Mouse (Mus musculus) embryonic facial prominence, embryonic 12.5 days (tissue): ENCODE results near the gene Nr2f2. TPM values are rescaled to one million over a fixed set of nuclear protein-coding genes. Genes with fewer than 3 reads are reported as not detected.

Experiments used
- ATAC-seq: fragments of 200-750 bp; cut with Nextera tagmentation; 2 replicates; pipeline ENCODE4 v1.8.0; 2017; ENCODE audit not compliant: insufficient number of reproducible peaks, insufficient read depth, low FRiP score, low TSS enrichment
- H3K27ac ChIP-seq: fragments of 300-500 bp; sonication (generic); 2 replicates; pipeline ENCODE4 v1.5.1; 2016; ENCODE audit warnings: mild to moderate bottlenecking
- H3K27me3 ChIP-seq: fragments of 300-500 bp; sonication (generic); 2 replicates; pipeline ENCODE4 v1.6.1; 2016; ENCODE audit warnings: mild to moderate bottlenecking, moderate library complexity
- H3K36me3 ChIP-seq: fragments of 300-500 bp; sonication (generic); 2 replicates; pipeline ENCODE4 v1.6.1; 2016; ENCODE audit warnings: mild to moderate bottlenecking
- H3K4me1 ChIP-seq: fragments of 300-500 bp; sonication (generic); 2 replicates; pipeline ENCODE4 v1.6.1; 2016
- H3K4me2 ChIP-seq: fragments of 300-500 bp; sonication (generic); replicated peaks from 2 replicates; pipeline ENCODE4 v1.6.1; 2016; ENCODE audit warnings: mild to moderate bottlenecking, moderate library complexity
- H3K4me3 ChIP-seq: fragments of 300-500 bp; sonication (generic); 2 replicates; pipeline ENCODE4 v1.5.1; 2016; ENCODE audit warnings: mild to moderate bottlenecking
- H3K9ac ChIP-seq: fragments of 300-500 bp; sonication (generic); 2 replicates; pipeline ENCODE4 v1.6.1; 2016; ENCODE audit warnings: mild to moderate bottlenecking, moderate library complexity
- H3K9me3 ChIP-seq: fragments of 300-500 bp; sonication (generic); 2 replicates; pipeline ENCODE4 v1.6.1; 2016; ENCODE audit warnings: mild to moderate bottlenecking, moderate library complexity
- WGBS: fragments of 180-500 bp; shearing (Covaris S2); methylation state at CpG from one replicate; pipeline ENCODE4 v1.1.7; 2016; 5-methylcytosine and 5-hydroxymethylcytosine counted together
- polyA plus RNA-seq: library from polyadenylated mRNA; unstranded; fragments of >200 nt; fragmentation: Nextera tagmentation; extraction: Ambion mirVana; gene quantifications from 2 replicates; pipeline ENCODE4 v1.2.1, GENCODE M21; 2016

The Nr2f2 gene
- polyA plus RNA-seq, 1 experiment from 2014 or later: 99.0 TPM

DNA sequence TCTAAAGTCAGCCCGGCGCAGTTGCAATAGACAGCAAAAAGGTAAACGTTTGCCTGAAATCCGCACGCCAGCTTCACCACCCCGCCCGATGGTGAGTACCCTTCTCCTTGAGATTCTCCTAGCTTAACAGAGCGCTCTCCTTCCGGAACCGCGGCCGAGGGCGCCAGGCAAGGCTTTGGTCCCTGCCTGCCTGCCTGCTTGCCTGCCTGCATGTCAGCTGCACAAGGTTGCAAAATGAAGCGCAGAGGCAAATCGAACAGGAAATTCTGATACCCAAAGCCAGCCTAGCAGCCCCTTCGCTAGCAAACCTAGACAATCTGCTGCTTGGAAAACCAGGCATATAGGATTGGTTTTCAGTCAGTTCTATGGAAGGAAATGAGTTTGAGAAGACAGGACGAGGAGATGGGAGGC lies 1.1 kb downstream of the Nr2f2 start:
- no peak for ATAC-seq
- H3K4me1 ChIP-seq: peaks cover 13% of the 10 kb centered on the region
- H3K27me3 ChIP-seq: peaks cover 24% of the 10 kb centered on the region
- H3K4me3 ChIP-seq: peak overlapping the region; percentile 54
- H3K4me2 ChIP-seq: peak overlapping the region; percentile 48
- no peaks in the 10 kb centered on the region for H3K36me3 ChIP-seq
- under 1% methylated on average over 17 of the region's 17 CpGs for WGBS
- H3K9ac ChIP-seq: peak overlapping the region; percentile 82
- H3K27ac ChIP-seq: peak overlapping the region; percentile 94
- H3K9me3 ChIP-seq: no peaks in the 10 kb centered on the region

DNA sequence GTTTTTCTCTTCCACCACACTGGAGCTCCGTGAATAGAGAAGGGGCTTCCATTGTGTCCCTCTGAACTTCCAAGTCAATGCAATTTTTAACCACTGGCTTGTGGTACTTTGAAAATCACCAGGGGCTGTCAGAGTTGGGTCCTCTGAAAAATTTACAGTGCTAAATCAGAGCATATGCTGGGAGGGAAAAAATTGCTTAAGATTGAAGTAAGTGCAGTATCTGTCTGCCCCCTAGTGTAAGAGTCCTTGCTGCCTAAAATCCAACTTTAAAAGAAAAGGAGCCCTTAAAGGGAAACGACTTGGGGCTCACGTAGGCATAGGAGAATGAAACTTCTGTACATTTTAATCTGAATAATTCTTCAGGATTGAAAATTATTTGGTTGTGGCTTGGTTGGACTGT lies 1.7 kb downstream of the Nr2f2 start:
- no peak for ATAC-seq
- H3K4me1 ChIP-seq: peaks cover 7% of the 10 kb centered on the region
- no peaks in the 10 kb centered on the region for H3K36me3 ChIP-seq
- WGBS: 1% methylated on average over 3 of the region's 3 CpGs
- peak overlapping the region; percentile 82 for H3K9ac ChIP-seq
- no peaks in the 10 kb centered on the region for H3K9me3 ChIP-seq
- peak overlapping the region; percentile 48 for H3K4me2 ChIP-seq
- peak overlapping the region; percentile 54 for H3K4me3 ChIP-seq
- H3K27me3 ChIP-seq: peaks cover 20% of the 10 kb centered on the region
- H3K27ac ChIP-seq: peak overlapping the region; percentile 94

DNA sequence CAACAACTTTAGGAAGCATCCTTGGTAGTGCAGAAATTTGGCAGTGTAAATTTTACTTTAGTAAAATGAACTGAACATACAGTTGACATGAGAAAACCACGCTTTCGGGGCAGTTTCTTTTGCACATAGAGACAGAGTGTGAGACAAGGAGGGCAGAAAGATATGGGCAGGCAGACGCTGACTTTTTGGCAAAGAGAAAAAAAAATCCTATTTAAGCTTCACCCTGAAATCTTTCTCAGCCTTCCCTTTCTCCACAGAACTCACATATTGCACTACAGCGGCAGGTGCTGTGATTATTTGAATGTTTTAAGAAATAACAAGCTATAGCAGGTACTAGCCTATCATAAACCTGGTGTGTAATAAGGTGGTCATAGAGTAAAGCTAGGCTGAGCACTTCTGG lies 3.2 kb downstream of the Nr2f2 start:
- H3K27me3 ChIP-seq: peaks cover 8% of the 10 kb centered on the region; the same call in 1 of the 2 replicates
- peak overlapping the region; percentile 22 for H3K4me3 ChIP-seq
- H3K4me1 ChIP-seq: no peaks in the 10 kb centered on the region; the same call in 1 of the 2 replicates
- H3K36me3 ChIP-seq: no peaks in the 10 kb centered on the region
- peak overlapping the region; percentile 57; the same call in 1 of the 2 replicates for H3K27ac ChIP-seq
- no peak for ATAC-seq
- 21% methylated on average over 4 of the region's 4 CpGs for WGBS
- H3K9me3 ChIP-seq: no peaks in the 10 kb centered on the region
- H3K9ac ChIP-seq: peak overlapping the region; percentile 48
- peak overlapping the region; percentile 40 for H3K4me2 ChIP-seq

DNA sequence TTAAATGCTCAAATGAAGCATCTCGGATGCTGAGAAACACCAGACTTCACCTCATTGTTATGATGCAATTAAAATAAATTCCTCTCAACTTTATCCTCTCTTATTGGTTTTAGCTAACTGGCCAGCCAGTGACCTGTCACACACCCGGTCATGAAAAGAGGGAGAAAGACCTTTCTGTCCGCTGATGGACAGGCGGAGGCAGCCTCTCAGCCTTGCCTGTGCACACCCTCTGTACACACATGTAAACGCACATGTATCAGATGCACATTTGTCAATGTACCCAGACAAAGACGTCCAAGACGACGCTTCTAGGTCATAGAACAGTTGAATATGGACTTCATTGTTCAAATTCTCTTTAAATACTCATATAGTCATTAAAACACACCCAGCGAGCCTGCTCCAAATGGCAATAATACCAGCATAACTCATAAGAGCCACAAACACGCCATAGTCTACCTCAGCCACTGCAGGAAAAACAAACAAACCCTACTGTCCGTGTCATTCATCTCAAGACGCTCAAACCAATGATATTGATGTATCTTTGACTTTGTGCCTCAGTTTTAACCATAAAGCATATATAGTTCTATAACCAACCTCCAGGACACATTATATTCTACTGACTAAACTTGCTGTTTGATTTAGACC lies 3.9 kb downstream of the Nr2f2 start:
- H3K4me1 ChIP-seq: no peaks in the 10 kb centered on the region; the same call in 1 of the 2 replicates
- H3K4me2 ChIP-seq: peak overlapping the region; percentile 79
- H3K9ac ChIP-seq: peak overlapping the region; percentile 70
- H3K9me3 ChIP-seq: no peaks in the 10 kb centered on the region
- H3K36me3 ChIP-seq: peaks cover 5% of the 10 kb centered on the region
- WGBS: 5% methylated on average over 12 of the region's 12 CpGs
- ATAC-seq: no peak
- peak overlapping the region; percentile 100 for H3K27ac ChIP-seq
- peak overlapping the region; percentile 82 for H3K4me3 ChIP-seq
- H3K27me3 ChIP-seq: peaks cover 3% of the 10 kb centered on the region; the same call in 1 of the 2 replicates

DNA sequence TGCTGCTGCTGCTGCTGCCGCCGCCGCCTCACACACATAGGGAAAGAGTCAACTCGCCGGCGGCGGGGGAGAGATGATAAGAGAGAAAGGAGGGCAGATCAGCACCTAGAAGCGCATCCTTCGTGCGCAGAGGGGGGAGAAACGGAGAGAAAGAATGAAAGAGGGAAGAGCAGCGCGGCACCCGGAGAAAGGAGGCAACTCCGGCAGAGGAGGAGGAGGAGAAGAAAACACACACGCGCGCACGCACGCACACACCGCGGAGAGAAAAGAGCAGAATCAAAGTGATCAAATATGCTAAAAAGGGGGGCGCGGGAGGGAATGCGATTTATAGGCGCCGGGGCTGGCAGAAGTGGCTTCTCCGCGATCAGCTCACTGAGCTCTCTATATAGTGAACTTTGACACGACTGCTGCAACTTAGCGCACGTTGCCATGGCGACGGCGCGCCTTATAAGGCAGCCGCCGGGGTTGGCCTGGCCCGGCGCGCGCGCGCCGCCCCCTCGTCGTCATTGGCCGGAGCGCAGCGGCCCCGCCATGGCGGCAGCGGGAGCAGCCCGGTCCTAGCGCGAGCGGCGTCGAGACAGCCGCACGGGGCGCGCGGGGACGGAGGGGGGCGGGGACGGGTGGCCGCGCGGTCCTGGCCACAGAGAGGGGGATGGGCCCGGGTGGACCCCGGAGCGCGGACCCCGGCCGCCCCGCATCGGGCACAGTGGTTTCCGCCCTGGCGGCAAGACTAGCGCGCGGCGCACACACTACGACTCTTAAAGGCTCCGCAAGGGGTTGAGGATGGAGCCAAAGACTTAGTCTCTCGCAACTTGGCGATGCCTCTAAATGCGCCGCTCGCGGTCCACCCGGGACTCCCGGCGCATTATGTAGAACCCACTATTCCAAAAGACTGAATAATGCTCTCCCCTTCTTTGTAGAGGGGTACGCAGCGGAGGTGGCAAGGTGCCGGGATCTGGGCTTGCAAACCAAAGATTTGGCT lies 4.9 kb downstream of the Nr2f2 start:
- Histone ChIP-seq H3K9ac (peak overlapping the region; percentile 99), H3K9me3 (no peaks in the 10 kb centered on the region), H3K4me3 (peak overlapping the region; percentile 82), H3K27me3 (no peaks in the 10 kb centered on the region), H3K4me1 (peaks cover 4% of the 10 kb centered on the region; the same call in 1 of the 2 replicates), H3K36me3 (peaks cover 10% of the 10 kb centered on the region), H3K4me2 (peak overlapping the region; percentile 79), H3K27ac (peak overlapping the region; percentile 100)
- ATAC-seq: peak; percentile 93
- 1% methylated on average over 90 of the region's 98 CpGs for WGBS

DNA sequence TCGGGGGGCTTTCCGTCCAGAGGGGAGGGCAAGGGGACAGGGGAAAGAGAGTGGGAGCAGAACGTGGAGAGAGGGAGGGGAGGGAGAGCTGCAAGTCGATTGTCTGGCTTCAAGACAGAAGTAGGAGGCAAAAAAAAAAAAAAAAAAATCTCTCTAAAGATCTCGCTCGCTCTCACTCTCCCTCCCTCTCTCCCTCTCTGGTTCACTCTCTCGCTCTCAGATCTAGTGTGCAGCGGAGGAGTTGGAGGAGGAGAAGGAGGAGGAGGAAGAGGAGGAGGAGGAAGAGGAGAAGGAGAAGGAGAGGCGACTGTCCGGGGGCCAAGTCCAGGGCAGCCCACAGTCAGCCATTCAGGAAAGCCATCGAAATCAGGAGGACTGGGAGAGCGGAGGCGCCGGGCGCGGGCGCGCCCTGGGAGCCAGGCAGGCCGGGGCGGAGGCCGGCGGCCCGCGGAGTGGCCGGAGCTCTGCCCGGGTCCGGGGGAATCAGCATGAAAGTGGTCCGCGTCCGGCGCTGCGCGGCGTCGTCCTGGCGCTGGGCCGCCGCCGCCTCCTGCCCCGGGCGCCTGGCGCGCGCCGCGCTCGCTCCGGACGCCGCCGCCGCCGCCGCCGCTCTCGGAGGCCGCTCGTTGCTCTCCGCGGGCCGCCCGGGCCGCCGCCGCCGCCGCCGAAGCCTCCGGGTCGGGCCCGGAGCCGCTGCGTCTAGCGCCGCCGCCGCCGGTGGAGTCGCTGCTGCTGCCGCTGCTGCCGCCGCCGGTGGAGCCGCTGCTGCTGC lies 5.7 kb downstream of the Nr2f2 start:
- Histone ChIP-seq H3K27ac (peak overlapping the region; percentile 100), H3K27me3 (no peaks in the 10 kb centered on the region), H3K9ac (peak overlapping the region; percentile 99), H3K4me2 (peak overlapping the region; percentile 79), H3K36me3 (peaks cover 13% of the 10 kb centered on the region), H3K4me1 (peaks cover 5% of the 10 kb centered on the region; the same call in 1 of the 2 replicates), H3K9me3 (no peaks in the 10 kb centered on the region), H3K4me3 (peak overlapping the region; percentile 82)
- 1% methylated on average over 55 of the region's 84 CpGs for WGBS
- ATAC-seq: no peak

DNA sequence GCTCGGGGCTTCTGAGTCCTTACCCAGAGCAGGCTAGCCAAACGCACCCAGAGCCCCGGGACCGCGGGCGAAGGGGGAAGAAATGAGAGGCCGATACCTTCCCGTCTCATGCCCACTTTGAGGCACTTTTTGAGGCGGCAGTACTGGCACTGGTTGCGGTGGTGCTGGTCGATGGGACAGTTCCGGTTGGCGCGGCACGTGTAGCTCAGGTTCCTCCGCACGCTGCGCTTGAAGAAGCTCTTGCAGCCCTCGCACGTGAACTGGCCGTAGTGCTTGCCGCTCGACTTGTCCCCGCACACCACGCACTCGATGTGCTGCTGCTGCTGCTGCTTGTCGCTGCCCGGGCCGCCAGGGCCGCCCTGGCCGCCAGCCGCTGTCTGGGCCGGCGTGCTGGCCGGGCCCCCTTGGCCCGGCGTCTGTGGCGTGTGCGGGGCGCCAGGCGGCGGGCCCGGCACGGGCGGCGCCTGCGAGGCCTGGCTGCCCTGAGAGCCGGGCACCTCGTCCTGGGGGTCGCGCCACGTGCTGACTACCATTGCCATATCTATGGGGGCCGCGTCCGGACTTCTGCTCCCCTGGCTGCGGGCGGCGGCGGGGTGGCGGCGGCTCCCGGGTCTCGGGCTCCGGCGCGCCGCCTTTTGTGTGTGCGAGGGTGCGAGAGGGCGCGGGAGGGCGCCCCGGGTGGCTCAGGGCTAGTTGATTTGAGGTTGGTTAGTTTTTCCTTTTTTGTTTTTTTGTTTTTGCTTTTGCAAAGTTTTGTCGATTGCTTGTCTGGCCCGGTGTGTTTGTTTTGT lies 6.5 kb downstream of the Nr2f2 start:
- no peaks in the 10 kb centered on the region for H3K9me3 ChIP-seq
- peak overlapping the region; percentile 99 for H3K9ac ChIP-seq
- H3K27ac ChIP-seq: peak overlapping the region; percentile 100
- WGBS: under 1% methylated on average over 75 of the region's 75 CpGs
- no peaks in the 10 kb centered on the region for H3K27me3 ChIP-seq
- H3K36me3 ChIP-seq: peaks cover 15% of the 10 kb centered on the region
- H3K4me3 ChIP-seq: peak overlapping the region; percentile 82
- peak overlapping the region; percentile 79 for H3K4me2 ChIP-seq
- H3K4me1 ChIP-seq: peaks cover 7% of the 10 kb centered on the region; the same call in 1 of the 2 replicates
- no peak for ATAC-seq

DNA sequence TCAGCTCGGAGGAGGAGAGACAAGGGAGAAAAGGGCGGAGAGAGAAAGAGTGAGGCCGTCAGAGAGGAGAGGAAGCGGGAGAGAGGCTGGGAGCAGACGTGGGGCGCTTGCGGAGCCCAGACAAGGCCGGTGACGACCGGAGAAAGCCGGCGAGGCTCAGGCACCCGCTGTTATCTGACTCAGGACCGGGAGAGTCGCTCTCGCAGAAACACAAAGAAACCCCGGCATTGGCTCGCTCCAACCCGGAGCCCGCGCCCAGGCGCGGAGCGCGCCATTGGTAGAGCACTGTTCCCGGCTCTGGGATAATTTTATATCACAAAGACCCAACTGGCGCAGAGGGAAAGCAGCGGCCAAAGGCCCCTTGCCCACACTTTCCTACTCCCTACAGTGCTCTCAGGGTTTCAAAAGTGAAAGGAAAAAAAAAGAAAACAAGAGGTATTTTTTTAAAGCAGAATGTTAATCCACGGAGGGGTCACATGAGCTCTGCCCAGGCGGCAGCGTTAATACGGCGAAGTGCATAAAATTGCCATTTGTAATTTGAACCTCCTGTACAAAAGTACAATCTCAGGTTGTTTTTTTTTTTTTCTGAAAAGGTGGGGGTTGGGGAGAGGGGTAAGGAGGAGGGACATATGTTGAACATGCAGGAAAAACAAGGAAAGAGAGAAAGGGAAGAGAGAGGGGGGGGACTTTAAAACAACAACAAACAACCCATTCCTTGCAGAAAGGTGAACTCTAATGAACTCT lies 7.5 kb downstream of the Nr2f2 start:
- no peaks in the 10 kb centered on the region for H3K27me3 ChIP-seq

DNA sequence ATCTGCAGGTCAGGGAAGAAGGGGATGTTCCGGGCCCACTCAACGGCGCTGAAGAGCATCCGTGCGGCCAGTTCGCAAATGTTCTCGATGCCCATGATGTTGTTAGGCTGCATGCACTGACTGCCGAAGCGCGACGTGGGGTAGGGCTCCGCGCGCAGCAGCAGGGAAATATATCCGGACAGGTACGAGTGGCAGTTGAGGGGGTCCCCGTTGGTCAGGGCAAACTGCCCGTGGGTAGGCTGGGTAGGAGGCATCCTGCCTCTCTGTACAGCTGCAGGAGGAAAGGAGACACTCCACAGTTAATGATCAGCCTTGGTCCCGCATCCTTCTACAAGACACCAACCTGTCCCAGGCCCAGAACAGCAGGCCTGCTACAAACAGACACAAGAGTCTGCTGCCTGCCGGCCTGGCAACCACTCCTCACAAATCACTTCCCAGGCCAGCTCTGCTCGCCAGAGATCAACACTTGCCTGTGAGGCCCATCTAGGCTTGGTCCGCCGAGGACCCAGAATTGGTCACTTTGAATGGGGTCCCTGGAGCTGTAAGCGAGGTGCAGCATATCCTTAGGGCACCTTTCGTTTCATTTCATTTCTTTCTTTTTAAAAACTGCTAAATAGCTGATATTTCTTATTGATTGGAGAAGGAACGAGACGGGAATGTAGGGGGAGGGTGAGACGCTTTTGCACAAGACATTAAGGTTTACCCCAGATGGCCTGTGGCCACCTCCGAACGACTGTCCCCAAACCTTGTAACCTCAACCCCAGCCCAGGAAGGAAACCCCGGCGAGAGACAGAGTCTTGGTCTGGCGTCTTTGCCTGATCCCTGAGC lies 8.3 kb downstream of the Nr2f2 start:
- no peaks in the 10 kb centered on the region for H3K9me3 ChIP-seq
- peak overlapping the region; percentile 100 for H3K27ac ChIP-seq
- peaks cover 15% of the 10 kb centered on the region for H3K36me3 ChIP-seq
- H3K9ac ChIP-seq: peak overlapping the region; percentile 99
- peak overlapping the region; percentile 82 for H3K4me3 ChIP-seq
- 4% methylated on average over 33 of the region's 33 CpGs for WGBS
- peak overlapping the region; percentile 79 for H3K4me2 ChIP-seq
- no peak for ATAC-seq
- peaks cover 9% of the 10 kb centered on the region; the same call in 1 of the 2 replicates for H3K4me1 ChIP-seq
- no peaks in the 10 kb centered on the region for H3K27me3 ChIP-seq

More for the DNA sequence above, 7.5 kb downstream of the Nr2f2 start:
- peak overlapping the region; percentile 82 for H3K4me3 ChIP-seq
- H3K27ac ChIP-seq: peak overlapping the region; percentile 100
- peaks cover 15% of the 10 kb centered on the region for H3K36me3 ChIP-seq
- H3K9ac ChIP-seq: peak overlapping the region; percentile 99
- H3K9me3 ChIP-seq: no peaks in the 10 kb centered on the region
- peaks cover 9% of the 10 kb centered on the region; the same call in 1 of the 2 replicates for H3K4me1 ChIP-seq
- under 1% methylated on average over 33 of the region's 33 CpGs for WGBS
- peak overlapping the region; percentile 79 for H3K4me2 ChIP-seq
- no peak for ATAC-seq
